ENCODE assay signal across 9 mouse cellular contexts in the genomic region with DNA sequence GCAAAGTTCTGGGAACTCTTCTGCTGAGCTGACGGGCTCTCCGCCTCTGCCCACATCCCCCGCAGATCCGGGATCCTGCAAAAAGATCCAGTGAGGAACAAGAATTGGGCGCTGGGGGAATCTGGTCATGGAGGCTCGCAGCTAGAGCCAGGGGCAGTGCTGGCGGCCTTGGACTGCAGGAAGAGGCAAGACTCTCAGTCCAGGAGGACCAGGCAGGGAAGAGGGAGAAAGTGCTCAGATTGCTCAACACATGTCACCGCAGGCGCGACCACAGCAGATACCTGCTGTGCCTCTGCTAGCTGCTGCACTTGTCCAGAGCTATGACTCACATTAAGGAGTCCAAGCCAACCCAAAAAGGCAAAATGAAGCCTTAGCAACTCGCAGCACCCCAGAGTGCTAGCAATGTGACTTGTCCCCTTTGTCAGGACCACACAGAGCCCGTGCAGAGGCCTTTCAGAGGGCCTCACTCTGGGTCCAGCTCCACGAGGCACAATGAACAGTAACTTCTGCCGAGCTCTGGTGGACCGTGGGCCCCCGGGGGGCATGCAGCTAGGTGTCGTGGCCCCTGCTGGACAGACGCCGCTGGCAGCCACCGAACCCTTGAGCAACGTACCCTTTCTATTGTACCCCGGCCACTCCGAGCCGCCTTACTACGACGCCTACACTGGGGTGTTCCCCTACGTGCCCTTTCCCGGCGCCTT. TPM values are rescaled to one million over a fixed set of nuclear protein-coding genes. Genes with fewer than 3 reads are reported as not detected.
A peak's percentile ranks its signal among the peaks of the same experiment; 100 is the strongest.
DNase-seq lines count a peak whose midpoint lies in the region; ATAC-seq and TF ChIP-seq lines count a peak whose summit lies in the region.
"Had no signal": no experiment of that assay in that cellular context is flagged by ENCODE, and none has a peak within 500 bp of the region (broad histone marks: within the 10 kb centered on the region; RNA-seq: fewer than 3 reads in every experiment).

A gene (plus strand): TSS at position 493 of the 701 bp plus-strand sequence.

- no peak for DNase-seq in lung, postnatal 4 days
- no peak for DNase-seq in urinary bladder, postnatal 14 days (ENCODE audit: low spot score)
- no peak for DNase-seq in left cerebral cortex, postnatal 14 days (ENCODE audit: low spot score in 2 of 2)

- TF ChIP-seq POLR2A in small intestine, adult 2 months (IDR thresholded peaks at IDR 0.05; ENCODE audit: low read depth, low read length), result no peak

- H3K9me3 ChIP-seq in lung, embryonic 15.5 days, result no peaks in the 10 kb centered on the region
- H3K9me3 ChIP-seq in forebrain, embryonic 12.5 days, result no peaks in the 10 kb centered on the region
- H3K9me3 ChIP-seq in limb, embryonic 15.5 days, result no peaks in the 10 kb centered on the region

- intact Hi-C loops in left cerebral cortex, postnatal 14 days (cut with DNase I), result loop anchor here (5.0 kb wide), 1 partner anchor 412 kb away; no protein-coding TSS in a partner anchor

- TF ChIP-seq CTCF in small intestine, adult 2 months (IDR thresholded peaks at IDR 0.05; ENCODE audit: extremely low read depth, insufficient read length, insufficient replicate concordance, low read depth, low read length), result no peak

- 0 out of 2 replicates have a peak, but pooled peaks have one; percentile 24 for ATAC-seq in lung, embryonic 15.5 days (ENCODE audit: borderline replicate concordance, extremely low read depth, low FRiP score, low TSS enrichment)
- peak; percentile 45; the same call in 1 of the 2 replicates for ATAC-seq in forebrain, embryonic 12.5 days (ENCODE audit: low FRiP score)
- no peak for ATAC-seq in limb, embryonic 15.5 days (ENCODE audit: insufficient number of reproducible peaks, low FRiP score, low TSS enrichment, low read depth)
- ATAC-seq in erythroblast, adult 5-6 weeks (replicated peaks; ENCODE audit: low FRiP score, poor library complexity, severe bottlenecking), result no peak

- H3K9ac ChIP-seq in lung, embryonic 15.5 days, result no peak within 1 kb of the TSS
- 0 out of 2 replicates have a peak within 1 kb of the TSS, but pooled peaks have one; percentile 36 for H3K9ac ChIP-seq in forebrain, embryonic 12.5 days
- H3K9ac ChIP-seq in limb, embryonic 15.5 days, result no peak within 1 kb of the TSS

- 21% methylated on average over 29 of the region's 29 CpGs for WGBS in lung, embryonic 15.5 days
- 19% methylated on average over 29 of the region's 29 CpGs for WGBS in forebrain, embryonic 12.5 days
- WGBS in limb, embryonic 15.5 days, result 21% methylated on average over 29 of the region's 29 CpGs
- 26% methylated on average over 29 of the region's 29 CpGs for WGBS in small intestine, adult 2 months

- no peak within 1 kb of the TSS for H3K27ac ChIP-seq in lung, embryonic 15.5 days
- no peak within 1 kb of the TSS for H3K27ac ChIP-seq in forebrain, embryonic 12.5 days
- H3K27ac ChIP-seq in limb, embryonic 15.5 days, result no peak within 1 kb of the TSS
- no peak within 1 kb of the TSS for H3K27ac ChIP-seq in small intestine, adult 2 months (ENCODE audit: insufficient read depth, low read depth, low read length)
- H3K27ac ChIP-seq: macrophage had no signal

- H3K4me1 ChIP-seq in lung, embryonic 15.5 days, result peaks cover 11% of the 10 kb centered on the region
- H3K4me1 ChIP-seq in forebrain, embryonic 12.5 days, result peaks cover 10% of the 10 kb centered on the region
- peaks cover 10% of the 10 kb centered on the region for H3K4me1 ChIP-seq in limb, embryonic 15.5 days
- no peaks in the 10 kb centered on the region; the same call in 1 of the 2 replicates for H3K4me1 ChIP-seq in small intestine, adult 2 months (ENCODE audit: control insufficient read depth, insufficient read depth, insufficient read length, low read length)

- H3K4me2 ChIP-seq in lung, embryonic 15.5 days, result peak within 1 kb of the TSS; percentile 44
- H3K4me2 ChIP-seq in forebrain, embryonic 12.5 days, result peak within 1 kb of the TSS; percentile 53
- peak within 1 kb of the TSS; percentile 69 for H3K4me2 ChIP-seq in limb, embryonic 15.5 days

- H3K4me3 ChIP-seq in lung, embryonic 15.5 days, result peak within 1 kb of the TSS; percentile 14
- peak within 1 kb of the TSS; percentile 37 for H3K4me3 ChIP-seq in forebrain, embryonic 12.5 days (replicated peaks)
- H3K4me3 ChIP-seq in limb, embryonic 15.5 days, result peak within 1 kb of the TSS; percentile 33
- peak within 1 kb of the TSS; percentile 17 for H3K4me3 ChIP-seq in small intestine, adult 2 months (ENCODE audit: low read depth, low read length)

- H3K36me3 ChIP-seq in lung, embryonic 15.5 days, result no peaks in the 10 kb centered on the region
- H3K36me3 ChIP-seq in forebrain, embryonic 12.5 days (replicated peaks), result no peaks in the 10 kb centered on the region
- no peaks in the 10 kb centered on the region for H3K36me3 ChIP-seq in limb, embryonic 15.5 days
- H3K36me3 ChIP-seq in small intestine, adult 2 months (ENCODE audit: control insufficient read depth, insufficient read depth, low read length), result no peaks in the 10 kb centered on the region

- peaks cover 53% of the 10 kb centered on the region for H3K27me3 ChIP-seq in lung, embryonic 15.5 days
- peaks cover 66% of the 10 kb centered on the region for H3K27me3 ChIP-seq in forebrain, embryonic 12.5 days
- H3K27me3 ChIP-seq in limb, embryonic 15.5 days, result peaks cover 47% of the 10 kb centered on the region
- peaks cover 18% of the 10 kb centered on the region for H3K27me3 ChIP-seq in small intestine, adult 2 months (ENCODE audit: control insufficient read depth, insufficient read depth, low read length)

RNA-seq across cellular contexts. Expression of the gene that starts here (rescaled TPM):
- polyA plus RNA-seq in lung, embryonic 15.5 days (2015; fragmentation: Nextera tagmentation; extraction: Ambion mirVana), result not detected in 2 replicates
- polyA plus RNA-seq in forebrain, embryonic 12.5 days (2016; fragmentation: Nextera tagmentation; extraction: Ambion mirVana), result not detected in 2 replicates
- not detected in 2 replicates for polyA plus RNA-seq in limb, embryonic 15.5 days (2015; fragmentation: Nextera tagmentation; extraction: Ambion mirVana)
- polyA plus RNA-seq in small intestine, adult 2 months (2012; rRNA removed), result not detected in 2 replicates
- total RNA-seq in erythroblast, adult 5-6 weeks (2015; ENCODE audit: low replicate concordance), result not detected in 2 replicates
- not detected in 2 replicates for total RNA-seq in erythroblast, adult 5-6 weeks (2017; ENCODE audit: low replicate concordance)
- total RNA-seq in left cerebral cortex, postnatal 14 days (2021), result 1 to 10 TPM in 1 of 2 experiments, under 1 TPM in 1; 0.66 to 2.1 TPM
- polyA plus RNA-seq: macrophage had no signal

Comparison
In these comparisons a context has a peak if more than half of its experiments do, and no peak if none do; other contexts are left out.
1. Peak in ATAC-seq, H3K4me3 ChIP-seq and H3K4me2 ChIP-seq in lung, embryonic 15.5 days; RNA of the gene not detected or under 1 TPM.
2. Peak in ATAC-seq, H3K4me3 ChIP-seq, H3K9ac ChIP-seq and H3K4me2 ChIP-seq in forebrain, embryonic 12.5 days; RNA of the gene not detected or under 1 TPM.